Mouse (Mus musculus) hematopoietic stem cell, adult 5-6 weeks (primary cell): ENCODE data around the gene Gm10696. TPM values are rescaled to one million over a fixed set of nuclear protein-coding genes. Genes with fewer than 3 reads are reported as not detected.
"Not testable (repeated sequence)": the region's sequence is repeated elsewhere in the genome, so short reads cannot be mapped to it uniquely, and the experiment has no call there.

Experiments used
- ATAC-seq, 2 experiments: fragments of 125-278 bp in 1 of 2; replicated peaks in 1 of 2; 2 replicates each; pipeline ENCODE4 v1.8.0; 2016 to 2017; ENCODE audit warnings: inconsistent platforms in 2 of 2, mild to moderate bottlenecking in 2 of 2, moderate number of reproducible peaks in 2 of 2, low read depth in 1 of 2, moderate TSS enrichment in 1 of 2; ENCODE audit not compliant: low FRiP score in 2 of 2, poor library complexity in 2 of 2, severe bottlenecking in 2 of 2, insufficient read depth in 1 of 2, low TSS enrichment in 1 of 2
- total RNA-seq: library from RNA; stranded (forward); fragments of 172-1452, 232-1000 nt; gene quantifications from 2 replicates; pipeline ENCODE4 v1.2.3, GENCODE M21; 2017

Gm10696 gene
- not detected in 2 replicates for total RNA-seq

- ATAC-seq, result not testable (repeated sequence)
Observed at GRCm38 (mm10) chr3:94178093-94178492, at the start of gene Gm10696. TSS of gene Gm10696 (minus strand) at chr3:94178193.

DNA sequence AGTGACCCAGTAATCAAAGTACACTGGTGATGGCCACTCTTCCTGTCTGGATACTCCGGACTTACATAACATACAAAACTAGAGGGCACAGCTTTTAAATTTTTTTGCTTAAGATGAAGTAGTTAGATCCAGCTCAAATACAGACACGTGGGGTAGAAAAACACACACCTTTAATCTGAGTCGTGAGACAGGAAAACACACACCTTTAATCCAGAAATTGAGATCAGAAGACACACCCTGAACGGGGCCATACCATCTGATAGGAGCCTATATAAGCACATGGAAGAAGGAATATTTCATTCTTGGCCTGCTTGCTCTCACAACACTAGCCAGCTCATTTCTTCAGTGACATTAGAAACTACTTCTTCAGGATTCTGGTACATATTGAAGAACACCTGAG lies 18.4 kb upstream of the Gm10696 start, which contains the start of gene Gm5286:
Gene Gm5286 (plus strand): TSS at position 301 of the 400 bp plus-strand sequence.
- not testable (repeated sequence) for ATAC-seq

DNA sequence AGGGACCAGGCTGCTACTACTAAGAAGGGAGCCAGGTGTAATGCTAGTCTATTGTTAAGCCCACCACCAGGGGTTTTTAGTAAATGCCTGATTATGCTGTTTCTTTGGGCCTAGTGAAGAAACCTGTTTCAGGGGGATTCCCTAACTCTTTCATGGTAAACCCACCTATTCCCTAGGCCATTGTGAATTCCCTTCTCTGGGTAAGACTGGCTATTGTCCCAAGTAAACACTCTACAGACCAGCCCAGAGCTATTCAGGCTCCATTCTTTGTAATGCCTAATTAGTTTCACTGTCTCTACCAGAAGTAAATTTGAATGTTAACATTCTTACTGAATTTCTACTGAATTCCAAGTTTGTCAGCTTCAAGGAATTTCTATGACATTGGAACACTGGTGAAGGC lies 10.6 kb downstream of the Gm10696 start:
- ATAC-seq, result not testable (repeated sequence)

Other genes starting within 250 kb of the Gm10696 start
- gene Gm9117, start 234.7 kb downstream of the Gm10696 start, total RNA-seq, result not detected in 2 replicates
- not detected in 2 replicates for gene Tdpoz5, start 216.9 kb downstream of the Gm10696 start, total RNA-seq
- gene Gm9125, start 123.3 kb downstream of the Gm10696 start, total RNA-seq, result not detected in 2 replicates
- gene Gm10697, start 105.5 kb downstream of the Gm10696 start, total RNA-seq, result not detected in 2 replicates
- gene Gm5286, start 18.5 kb upstream of the Gm10696 start, total RNA-seq, result not detected in 2 replicates
- gene Gm4778, start 85.8 kb upstream of the Gm10696 start, total RNA-seq, result not detected in 2 replicates
- gene Them4, start 131.9 kb upstream of the Gm10696 start, total RNA-seq, result 2.9 and 3.9 TPM in 2 replicates
- gene Them5, start 163.9 kb upstream of the Gm10696 start, total RNA-seq, result not detected in 2 replicates
- gene C2cd4d, start 184.2 kb upstream of the Gm10696 start, total RNA-seq, result not detected in 2 replicates
- gene Rorc, start 194.6 kb upstream of the Gm10696 start, total RNA-seq, result 0.35 and 2.1 TPM in 2 replicates
- not detected in 2 replicates for gene Lingo4, start 220.3 kb upstream of the Gm10696 start, total RNA-seq
- gene Tdrkh, start 235.1 kb upstream of the Gm10696 start, total RNA-seq, result 7.8 and 9.5 TPM in 2 replicates